Mouse (Mus musculus) ovary, adult 2 months (tissue): ENCODE measurements around the gene Celf1. TPM values are rescaled to one million over a fixed set of nuclear protein-coding genes. Genes with fewer than 3 reads are reported as not detected.

Experiments
- polyA plus RNA-seq: library from polyadenylated mRNA; depleted of rRNA; stranded (reverse); fragments of >200 nt; gene quantifications from 2 replicates; pipeline ENCODE4 v1.2.3, GENCODE M21; 2012; rRNA removed

Gene Celf1
- polyA plus RNA-seq: 49.9 and 75.3 TPM in 2 replicates

GRCm38 (mm10) chr2:90940233-90941229 lies at the start of gene Celf1:
Gene Celf1 (plus strand): TSS chr2:90940382.

DNA sequence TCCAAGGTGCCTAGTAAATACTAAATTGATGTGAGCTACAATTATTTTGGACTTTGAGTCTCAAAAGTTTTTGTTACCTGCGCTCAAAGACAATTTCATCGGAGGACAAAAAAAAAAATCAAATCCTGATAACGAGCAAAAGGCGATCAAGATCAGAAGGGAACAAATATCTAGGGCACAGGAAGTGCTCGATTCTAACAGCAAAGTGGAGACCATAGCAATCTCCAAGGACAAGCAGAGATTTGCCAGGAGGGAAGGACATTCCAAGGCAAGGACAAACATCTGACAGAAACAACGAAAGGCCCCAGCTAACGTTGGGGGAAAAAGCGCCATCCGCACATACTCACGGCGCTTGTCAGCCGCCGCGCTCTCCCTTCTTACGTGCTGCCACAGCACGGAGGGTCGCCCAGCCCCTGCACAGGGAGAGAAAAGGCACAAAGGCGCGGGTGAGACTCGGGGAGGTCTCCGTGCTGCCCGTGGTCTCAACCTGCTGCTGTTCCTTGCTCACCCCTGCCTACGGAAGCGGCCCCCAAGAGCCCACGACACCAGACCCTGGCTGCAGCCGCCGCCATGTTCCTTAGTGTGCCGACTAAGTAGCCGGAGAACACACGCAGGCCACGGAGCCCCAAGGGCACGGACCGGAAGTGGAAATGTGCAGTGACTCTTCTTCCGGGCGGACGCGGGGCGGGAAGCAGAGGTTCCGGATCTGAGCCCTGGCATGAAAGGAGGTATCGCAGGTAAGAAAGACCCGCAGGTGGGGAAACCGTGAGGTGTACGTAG lies 35.9 kb upstream of the Celf1 start, which contains the start of the genes Kbtbd4 and Ndufs3:
Gene Kbtbd4 (plus strand): TSS at position 665 of the 780 bp plus-strand sequence.
Gene Ndufs3 (minus strand): TSS at position 752 of the 780 bp plus-strand sequence.

GRCm38 (mm10) chr2:91035385-91035784 lies 95.2 kb downstream of the Celf1 start, which contains the start of gene Rapsn:
Gene Rapsn (plus strand): TSS chr2:91035620.

GRCm38 (mm10) chr2:91053934-91054382 lies 113.8 kb downstream of the Celf1 start, which contains the start of gene Psmc3:
Gene Psmc3 (plus strand): TSS chr2:91054009.

Other genes with a start within 250 kb of the Celf1 start
- gene Fnbp4, start 195.0 kb upstream of the Celf1 start, polyA plus RNA-seq: 30.5 and 36.9 TPM in 2 replicates
- 1.3 and 3.2 TPM in 2 replicates for gene Agbl2, start 157.7 kb upstream of the Celf1 start, polyA plus RNA-seq
- 29.7 and 42.1 TPM in 2 replicates for gene Mtch2, start 93.2 kb upstream of the Celf1 start, polyA plus RNA-seq
- 16.5 and 19.4 TPM in 2 replicates for gene C1qtnf4, start 54.5 kb upstream of the Celf1 start, polyA plus RNA-seq
- 23.7 and 26.8 TPM in 2 replicates for gene Kbtbd4, start 35.6 kb upstream of the Celf1 start, polyA plus RNA-seq
- 134 and 165 TPM in 2 replicates for gene Ndufs3, start 35.6 kb upstream of the Celf1 start, polyA plus RNA-seq
- 11.2 and 11.7 TPM in 2 replicates for gene Rapsn, start 95.2 kb downstream of the Celf1 start, polyA plus RNA-seq
- 106 and 121 TPM in 2 replicates for gene Psmc3, start 113.6 kb downstream of the Celf1 start, polyA plus RNA-seq
- gene Slc39a13, start 130.0 kb downstream of the Celf1 start, polyA plus RNA-seq: 86.0 and 100 TPM in 2 replicates
- gene Spi1, start 142.0 kb downstream of the Celf1 start, polyA plus RNA-seq: 20.2 and 34.1 TPM in 2 replicates
- 8.8 and 14.9 TPM in 2 replicates for gene Mybpc3, start 177.8 kb downstream of the Celf1 start, polyA plus RNA-seq
- gene Madd, start 243.5 kb downstream of the Celf1 start, polyA plus RNA-seq: 11.5 and 13.8 TPM in 2 replicates